14 mouse cellular contexts compared by ENCODE assay signal in genomic region chr16:32010330-32010729, GRCm38 (mm10).
"Had no signal": no experiment of that assay in that cellular context is flagged by ENCODE, and none has a peak within 500 bp of the region (broad histone marks: within the 10 kb centered on the region; RNA-seq: fewer than 3 reads in every experiment).

No protein-coding gene starts in this region.

- H3K36me3 ChIP-seq: stomach, embryonic 15.5 days had no signal

- H3K27ac ChIP-seq: limb, embryonic 10.5 days; limb, embryonic 13.5 days; liver, embryonic 13.5 days; macrophage; midbrain, embryonic 10.5 days; midbrain, embryonic 13.5 days; neural tube, embryonic 13.5 days; stomach, embryonic 15.5 days had no signal

- H3K9ac ChIP-seq: limb, embryonic 13.5 days; liver, embryonic 13.5 days; lung, embryonic 14.5 days; midbrain, embryonic 13.5 days; neural tube, embryonic 13.5 days; stomach, embryonic 15.5 days had no signal

- H3K4me1 ChIP-seq: limb, embryonic 13.5 days; liver, embryonic 13.5 days; midbrain, embryonic 13.5 days; neural tube, embryonic 13.5 days; stomach, embryonic 15.5 days had no signal

- H3K27me3 ChIP-seq: limb, embryonic 13.5 days; liver, embryonic 13.5 days; midbrain, embryonic 13.5 days; neural tube, embryonic 13.5 days; stomach, embryonic 15.5 days had no signal

- DNase-seq: liver, embryonic 13.5 days; spleen, adult 18-20 months; thymus, adult 18-20 months; thymus, postnatal 36 days had no signal

- H3K9me3 ChIP-seq: limb, embryonic 10.5 days; limb, embryonic 13.5 days; liver, embryonic 13.5 days; midbrain, embryonic 10.5 days; midbrain, embryonic 13.5 days; neural tube, embryonic 13.5 days; stomach, embryonic 15.5 days had no signal

- ATAC-seq: midbrain, embryonic 13.5 days; midbrain, embryonic 16.5 days had no signal

- H3K4me2 ChIP-seq: limb, embryonic 13.5 days; liver, embryonic 13.5 days; lung, embryonic 14.5 days; midbrain, embryonic 13.5 days; neural tube, embryonic 13.5 days; stomach, embryonic 15.5 days had no signal

- H3K4me3 ChIP-seq: limb, embryonic 10.5 days; limb, embryonic 13.5 days; liver, embryonic 13.5 days; midbrain, embryonic 10.5 days; midbrain, embryonic 13.5 days; myocyte; neural tube, embryonic 13.5 days; stomach, embryonic 15.5 days had no signal
